Mouse (Mus musculus) heart, embryonic 14.5 days (tissue): ENCODE results near the gene Slc22a15. TPM values are rescaled to one million over a fixed set of nuclear protein-coding genes. Genes with fewer than 3 reads are reported as not detected.

Experiments used
- ATAC-seq: fragments of 200-750 bp; cut with Nextera tagmentation; 2 replicates; pipeline ENCODE4 v1.8.0; 2017; ENCODE audit warnings: low read depth, moderate TSS enrichment; ENCODE audit not compliant: insufficient number of reproducible peaks, insufficient read depth, low FRiP score
- H3K27ac ChIP-seq, 2 experiments: fragments of 200-500 bp in 1 of 2; fragments of 300-500 bp in 1 of 2; sonication (generic) in 1 of 2; replicated peaks in 1 of 2; 2 replicates each; pipeline ENCODE4 v1.5.1; 2012 to 2014; ENCODE audit warnings: low read depth in 2 of 2, low read length in 2 of 2, control low read depth in 1 of 2, mild to moderate bottlenecking in 1 of 2, mixed read lengths in 1 of 2; ENCODE audit not compliant: control insufficient read depth in 1 of 2, insufficient read depth in 1 of 2
- H3K27me3 ChIP-seq: fragments of 300-500 bp; sonication (generic); 2 replicates; pipeline ENCODE4 v1.6.1; 2014; ENCODE audit warnings: mild to moderate bottlenecking, low read length, control low read depth; ENCODE audit not compliant: control insufficient read depth, insufficient read depth
- H3K36me3 ChIP-seq: fragments of 300-500 bp; sonication (generic); 2 replicates; pipeline ENCODE4 v1.6.1; 2014; ENCODE audit warnings: mild to moderate bottlenecking, control low read depth, low read length, mixed read lengths; ENCODE audit not compliant: control insufficient read depth, insufficient read depth
- H3K4me1 ChIP-seq, 2 experiments: fragments of 200-500 bp in 1 of 2; fragments of 300-500 bp in 1 of 2; sonication (generic) in 1 of 2; 2 replicates each; pipeline ENCODE4 v1.6.1; 2012 to 2014; ENCODE audit warnings: low read length in 2 of 2, control low read depth in 1 of 2, mixed read lengths in 1 of 2; ENCODE audit not compliant: control insufficient read depth in 2 of 2, insufficient read depth in 2 of 2
- H3K4me2 ChIP-seq: fragments of 300-500 bp; sonication (generic); 2 replicates; pipeline ENCODE4 v1.6.1; 2014; ENCODE audit warnings: mild to moderate bottlenecking, low read length
- H3K4me3 ChIP-seq, 2 experiments: fragments of 200-500 bp in 1 of 2; fragments of 300-500 bp in 1 of 2; sonication (generic) in 1 of 2; 2 replicates each; pipeline ENCODE4 v1.5.1; 2012 to 2014; ENCODE audit warnings: low read length in 2 of 2, mild to moderate bottlenecking in 2 of 2, control low read depth in 1 of 2, low read depth in 1 of 2, moderate library complexity in 1 of 2; ENCODE audit not compliant: control insufficient read depth in 1 of 2, insufficient read depth in 1 of 2
- H3K9ac ChIP-seq: fragments of 300-500 bp; sonication (generic); 2 replicates; pipeline ENCODE4 v1.6.1; 2014; ENCODE audit warnings: mild to moderate bottlenecking, low read length
- H3K9me3 ChIP-seq: fragments of 300-500 bp; sonication (generic); 2 replicates; pipeline ENCODE4 v1.6.1; 2016; ENCODE audit warnings: low read length, control low read depth; ENCODE audit not compliant: control insufficient read depth
- WGBS: fragments of 180-500 bp; shearing (Covaris S2); extraction: QIAGEN DNeasy Blood & Tissue Kit; methylation state at CpG from one replicate; pipeline ENCODE4 v1.1.7; 2014; 5-methylcytosine and 5-hydroxymethylcytosine counted together
- polyA plus RNA-seq: library from polyadenylated mRNA; unstranded; fragments of >200 nt; fragmentation: Nextera tagmentation; extraction: Ambion mirVana; gene quantifications from 2 replicates; pipeline ENCODE4 v1.2.1, GENCODE M21; 2014

The Slc22a15 gene
- polyA plus RNA-seq, 1 experiment from 2014 or later, result 6.1 TPM

- no peak overlapping the region for H3K4me2 ChIP-seq
Observed at GRCm38 (mm10) chr3:101952577-101952976, 28.3 kb upstream of the Slc22a15 start.

GRCm38 (mm10) chr3:101948572-101948971 lies 24.3 kb upstream of the Slc22a15 start:
- WGBS, result 62% methylated on average over 3 of the region's 3 CpGs
- H3K4me1 ChIP-seq, result no peaks in the 10 kb centered on the region
- ATAC-seq, result no peak

More at GRCm38 (mm10) chr3:101952577-101952976, 28.3 kb upstream of the Slc22a15 start:
- H3K27me3 ChIP-seq, result no peaks in the 10 kb centered on the region
- no peaks in the 10 kb centered on the region for H3K9me3 ChIP-seq
- ATAC-seq, result no peak
- no peak overlapping the region for H3K4me3 ChIP-seq
- no peak overlapping the region for H3K27ac ChIP-seq
- WGBS, result 78% methylated on average over 2 of the region's 2 CpGs
- no peaks in the 10 kb centered on the region for H3K4me1 ChIP-seq
- no peaks in the 10 kb centered on the region for H3K36me3 ChIP-seq
- no peak overlapping the region for H3K9ac ChIP-seq

GRCm38 (mm10) chr3:101947250-101947649 lies 23.0 kb upstream of the Slc22a15 start:
- no peak overlapping the region for H3K4me3 ChIP-seq
- 70% methylated on average over 4 of the region's 4 CpGs for WGBS
- ATAC-seq, result no peak
- H3K9ac ChIP-seq, result no peak overlapping the region
- no peaks in the 10 kb centered on the region for H3K4me1 ChIP-seq
- H3K27ac ChIP-seq, result no peak overlapping the region
- no peaks in the 10 kb centered on the region for H3K9me3 ChIP-seq
- H3K4me2 ChIP-seq, result no peak overlapping the region
- no peaks in the 10 kb centered on the region for H3K27me3 ChIP-seq
- no peaks in the 10 kb centered on the region for H3K36me3 ChIP-seq

More at GRCm38 (mm10) chr3:101948572-101948971, 24.3 kb upstream of the Slc22a15 start:
- no peak overlapping the region for H3K9ac ChIP-seq
- no peak overlapping the region for H3K4me3 ChIP-seq
- no peak overlapping the region for H3K4me2 ChIP-seq
- no peaks in the 10 kb centered on the region for H3K9me3 ChIP-seq
- no peaks in the 10 kb centered on the region for H3K36me3 ChIP-seq
- no peaks in the 10 kb centered on the region for H3K27me3 ChIP-seq
- H3K27ac ChIP-seq, result no peak overlapping the region

GRCm38 (mm10) chr3:101945257-101945656 lies 21.0 kb upstream of the Slc22a15 start:
- H3K9me3 ChIP-seq, result no peaks in the 10 kb centered on the region
- 67% methylated on average over 5 of the region's 5 CpGs for WGBS
- H3K4me3 ChIP-seq, result no peak overlapping the region
- H3K36me3 ChIP-seq, result no peaks in the 10 kb centered on the region
- H3K9ac ChIP-seq, result no peak overlapping the region
- H3K27ac ChIP-seq, result no peak overlapping the region
- ATAC-seq, result no peak
- no peaks in the 10 kb centered on the region for H3K27me3 ChIP-seq
- H3K4me1 ChIP-seq, result no peaks in the 10 kb centered on the region
- H3K4me2 ChIP-seq, result no peak overlapping the region

GRCm38 (mm10) chr3:101940418-101940817 lies 16.2 kb upstream of the Slc22a15 start:
- 68% methylated on average over 4 of the region's 4 CpGs for WGBS
- Histone ChIP-seq H3K27me3 (no peaks in the 10 kb centered on the region), H3K9me3 (no peaks in the 10 kb centered on the region), H3K9ac (no peak overlapping the region), H3K4me1 (no peaks in the 10 kb centered on the region), H3K36me3 (no peaks in the 10 kb centered on the region), H3K4me3 (no peak overlapping the region), H3K27ac (no peak overlapping the region), H3K4me2 (no peak overlapping the region)
- ATAC-seq, result no peak

GRCm38 (mm10) chr3:101939865-101940264 lies 15.6 kb upstream of the Slc22a15 start:
- no peak overlapping the region for H3K9ac ChIP-seq
- 80% methylated on average over 3 of the region's 3 CpGs for WGBS
- no peaks in the 10 kb centered on the region for H3K9me3 ChIP-seq
- no peaks in the 10 kb centered on the region for H3K4me1 ChIP-seq
- H3K36me3 ChIP-seq, result no peaks in the 10 kb centered on the region
- no peak for ATAC-seq
- H3K27ac ChIP-seq, result no peak overlapping the region
- H3K27me3 ChIP-seq, result no peaks in the 10 kb centered on the region
- no peak overlapping the region for H3K4me2 ChIP-seq
- H3K4me3 ChIP-seq, result no peak overlapping the region

- ATAC-seq, result no peak
- H3K4me3 ChIP-seq, result no peak overlapping the region
Observed at GRCm38 (mm10) chr3:101939152-101939551, 14.9 kb upstream of the Slc22a15 start.

GRCm38 (mm10) chr3:101936369-101936768 lies 12.1 kb upstream of the Slc22a15 start:
- Histone ChIP-seq H3K4me1 (no peaks in the 10 kb centered on the region), H3K36me3 (no peaks in the 10 kb centered on the region), H3K27ac (no peak overlapping the region), H3K4me3 (no peak overlapping the region), H3K9me3 (no peaks in the 10 kb centered on the region), H3K9ac (no peak overlapping the region), H3K4me2 (no peak overlapping the region), H3K27me3 (no peaks in the 10 kb centered on the region)
- no peak for ATAC-seq
- WGBS, result 69% methylated on average over 3 of the region's 3 CpGs

More at GRCm38 (mm10) chr3:101939152-101939551, 14.9 kb upstream of the Slc22a15 start:
- H3K9ac ChIP-seq, result no peak overlapping the region
- H3K4me1 ChIP-seq, result no peaks in the 10 kb centered on the region
- H3K9me3 ChIP-seq, result no peaks in the 10 kb centered on the region
- H3K27me3 ChIP-seq, result no peaks in the 10 kb centered on the region
- H3K27ac ChIP-seq, result no peak overlapping the region
- H3K4me2 ChIP-seq, result no peak overlapping the region
- no peaks in the 10 kb centered on the region for H3K36me3 ChIP-seq
- 59% methylated on average over 7 of the region's 7 CpGs for WGBS
